Mouse (Mus musculus): ENCODE measurements around the gene Sfi1.
"Not testable (repeated sequence)": the region's sequence is repeated elsewhere in the genome, so short reads cannot be mapped to it uniquely, and the experiment has no call there.

DNA sequence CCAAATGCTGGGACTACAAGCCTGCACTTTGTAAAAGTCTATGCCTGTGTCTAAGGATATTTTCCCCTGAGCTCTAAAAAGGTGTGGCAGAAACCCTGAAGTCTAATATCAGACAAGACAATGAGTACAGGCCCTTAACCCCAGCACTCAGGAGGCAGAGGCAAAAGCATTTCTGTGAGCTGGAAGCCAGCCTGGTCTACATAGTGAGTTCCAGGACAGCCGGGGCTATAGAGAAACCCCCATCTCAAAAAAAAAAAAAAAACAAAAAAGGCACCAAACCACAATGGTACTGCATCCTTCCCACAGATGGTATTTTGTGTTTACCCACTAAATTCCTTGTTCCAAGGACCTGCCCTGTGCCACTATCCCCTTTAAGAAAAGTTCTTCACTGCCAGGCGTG lies 54.9 kb downstream of the Sfi1 start:
- TF ChIP-seq EP300, CTCF (IDR thresholded peaks at IDR 0.05; ENCODE audit: low read depth): not testable (repeated sequence)
